Mouse (Mus musculus) erythroid progenitor cell, adult 5-6 weeks (primary cell): Measurements from ENCODE around the gene Pde4a. TPM values are rescaled to one million over a fixed set of nuclear protein-coding genes. Genes with fewer than 3 reads are reported as not detected.

Source experiments
- ATAC-seq: replicated peaks from 2 replicates; pipeline ENCODE4 v1.8.0; 2016; ENCODE audit warnings: moderate number of reproducible peaks, mild to moderate bottlenecking, moderate TSS enrichment, inconsistent platforms; ENCODE audit not compliant: poor library complexity, low FRiP score, severe bottlenecking
- total RNA-seq, 2 experiments: library from RNA; stranded (forward) in 1 of 2; stranded (reverse) in 1 of 2; fragments of 150-400 nt in 1 of 2; fragments of 186-747, 209-891 nt in 1 of 2; gene quantifications; 2 replicates each; pipeline versions ENCODE4 v1.2.3 to v1.2.4; 2015 to 2017; ENCODE audit warnings: low replicate concordance in 2 of 2

Pde4a gene
- total RNA-seq, 2 experiments from 2014 or later, result 0.15 to 4.6 TPM

- ATAC-seq, result peak; percentile 65
Observed at GRCm38 (mm10) chr9:21146722-21147121, 18.8 kb upstream of the Pde4a start.

DNA sequence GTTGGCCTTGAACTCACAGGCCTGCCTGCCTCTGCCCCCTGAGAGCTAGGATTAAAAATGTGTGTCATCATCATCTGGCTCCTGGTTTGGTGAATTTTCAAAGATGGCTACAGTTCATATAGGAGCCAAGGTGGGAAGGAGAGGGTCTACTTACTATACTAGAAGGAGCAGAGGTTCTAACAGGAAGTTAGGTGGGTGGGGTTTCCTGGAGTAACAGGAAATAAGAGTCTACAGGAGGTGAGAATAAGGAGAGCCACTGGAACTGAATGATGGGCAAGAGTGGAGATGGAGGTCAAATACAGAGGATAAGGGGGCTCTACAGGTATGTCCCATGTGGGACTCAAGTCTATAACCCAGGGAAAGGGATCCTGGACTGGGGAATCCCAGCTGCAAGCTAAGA lies 17.1 kb upstream of the Pde4a start:
- ATAC-seq, result no peak

DNA sequence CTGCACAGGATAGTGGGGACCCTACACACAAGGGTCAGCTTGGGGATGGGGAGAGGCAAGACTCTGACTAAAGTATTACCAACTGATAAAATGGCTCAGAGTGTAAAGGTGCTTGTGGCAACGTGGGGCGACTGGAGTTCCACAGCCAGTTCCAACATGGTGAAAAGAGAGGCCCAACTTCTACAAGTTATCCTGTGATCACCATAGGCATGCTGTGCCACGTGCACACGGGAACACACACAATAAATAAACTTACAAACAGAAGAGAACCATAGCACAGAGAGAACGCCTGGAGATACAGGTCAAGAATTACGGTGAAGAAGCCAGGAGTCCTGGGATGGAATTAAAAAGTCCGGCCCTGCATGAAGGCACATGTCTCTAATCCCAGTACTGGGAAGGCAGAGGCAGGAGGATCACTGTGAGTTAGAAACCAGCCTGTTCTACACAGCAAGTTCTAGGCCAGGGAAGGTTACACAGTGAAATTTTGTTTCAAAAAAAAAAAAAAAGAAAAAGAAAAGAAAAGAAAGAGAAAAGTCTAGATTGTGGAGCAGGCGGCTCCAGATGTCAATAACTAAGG lies 16.3 kb upstream of the Pde4a start:
- ATAC-seq, result no peak

- ATAC-seq, result peak; percentile 92
Observed at GRCm38 (mm10) chr9:21149654-21150419, 15.7 kb upstream of the Pde4a start, which contains the start of gene Cdc37. TSS of gene Cdc37 (minus strand) at chr9:21149982.

DNA sequence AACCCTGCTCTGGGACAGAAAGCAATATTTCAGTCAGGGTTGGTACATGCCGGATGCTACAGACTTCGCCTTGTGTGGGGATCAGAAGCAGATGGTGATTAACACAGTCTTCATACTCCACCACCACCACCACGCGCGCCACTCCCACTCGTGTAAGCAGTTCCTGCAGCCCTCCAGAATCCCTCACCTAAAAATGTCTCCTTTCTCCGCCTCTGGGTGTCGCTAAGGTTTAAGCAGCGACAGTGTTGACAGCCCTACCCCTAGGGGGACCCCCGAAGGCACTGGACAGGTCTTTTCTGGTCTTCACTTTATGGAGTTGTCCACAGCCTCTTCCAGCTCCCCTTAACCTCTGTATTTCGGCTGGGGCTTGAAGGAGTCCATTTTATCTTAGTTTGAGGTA lies 12.8 kb upstream of the Pde4a start:
- ATAC-seq, result no peak

DNA sequence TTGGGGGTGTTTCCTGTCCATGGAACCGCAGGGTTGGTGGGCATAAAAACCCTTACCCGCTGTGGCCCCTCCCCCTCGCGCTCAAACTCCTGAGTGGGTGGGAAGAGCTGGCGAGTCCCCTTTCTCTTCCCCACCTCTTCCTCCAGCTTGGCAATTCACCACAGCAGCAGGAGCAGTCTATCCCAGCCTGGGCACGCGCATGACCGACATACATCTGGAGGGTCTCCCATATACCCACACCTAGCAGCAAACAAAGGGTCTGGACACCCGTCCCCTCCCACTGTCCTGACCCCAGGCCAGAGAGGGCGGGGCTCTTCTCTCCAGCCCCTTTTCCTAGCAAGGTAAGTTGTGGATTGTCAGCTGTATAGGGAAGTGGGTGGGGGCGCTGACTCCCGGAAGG lies 12.2 kb upstream of the Pde4a start:
- ATAC-seq, result no peak

- ATAC-seq, result no peak
Observed at GRCm38 (mm10) chr9:21153833-21154232, 11.7 kb upstream of the Pde4a start.

GRCm38 (mm10) chr9:21154787-21155186 lies 10.7 kb upstream of the Pde4a start:
- no peak for ATAC-seq

GRCm38 (mm10) chr9:21161209-21161909 lies 4.2 kb upstream of the Pde4a start:
- peak; percentile 94 for ATAC-seq

DNA sequence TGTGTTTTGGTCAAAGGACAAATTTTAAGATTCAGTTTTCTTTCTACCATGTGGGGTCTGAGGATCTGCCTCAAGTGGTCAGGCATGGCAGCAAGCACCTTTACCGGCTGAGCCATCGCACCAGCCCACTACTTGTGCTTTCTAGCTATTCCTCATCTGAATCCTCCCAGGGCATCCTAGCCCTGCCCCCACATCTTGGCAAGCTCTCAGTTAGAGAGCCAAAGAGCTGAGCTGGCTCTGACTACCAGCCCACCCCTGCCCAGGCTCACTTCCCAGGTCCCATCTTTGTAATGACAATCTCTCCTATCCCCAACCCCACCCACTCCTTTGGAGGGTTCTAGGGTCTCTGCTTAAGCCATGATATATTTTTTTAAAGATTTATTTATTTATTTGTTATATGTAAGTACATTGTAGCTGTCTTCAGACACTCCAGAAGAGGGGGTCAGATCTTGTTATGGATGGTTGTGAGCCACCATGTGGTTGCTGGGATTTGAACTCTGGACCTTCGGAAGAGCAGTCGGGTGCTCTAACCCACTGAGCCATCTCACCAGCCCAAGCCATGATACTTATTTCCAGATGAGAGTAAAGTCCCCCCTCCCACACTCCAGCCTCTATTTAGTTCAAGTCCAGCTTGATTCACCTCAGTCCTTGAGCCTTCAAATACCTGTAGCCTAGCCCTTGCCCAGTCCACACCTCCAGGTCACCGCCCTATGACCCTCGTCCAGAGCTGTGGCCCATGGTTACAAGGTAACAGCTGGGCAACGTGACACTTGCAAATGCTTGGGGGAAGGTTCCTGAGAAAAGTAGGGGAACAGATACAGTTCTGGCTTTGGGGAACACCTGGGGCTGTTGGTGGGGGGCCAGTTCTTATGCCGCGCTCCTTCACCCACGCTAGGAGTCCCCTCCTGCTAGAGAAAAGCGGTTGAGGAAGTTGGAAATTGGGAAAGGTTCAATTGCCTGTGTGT lies 2.1 kb upstream of the Pde4a start:
- ATAC-seq, result no peak

DNA sequence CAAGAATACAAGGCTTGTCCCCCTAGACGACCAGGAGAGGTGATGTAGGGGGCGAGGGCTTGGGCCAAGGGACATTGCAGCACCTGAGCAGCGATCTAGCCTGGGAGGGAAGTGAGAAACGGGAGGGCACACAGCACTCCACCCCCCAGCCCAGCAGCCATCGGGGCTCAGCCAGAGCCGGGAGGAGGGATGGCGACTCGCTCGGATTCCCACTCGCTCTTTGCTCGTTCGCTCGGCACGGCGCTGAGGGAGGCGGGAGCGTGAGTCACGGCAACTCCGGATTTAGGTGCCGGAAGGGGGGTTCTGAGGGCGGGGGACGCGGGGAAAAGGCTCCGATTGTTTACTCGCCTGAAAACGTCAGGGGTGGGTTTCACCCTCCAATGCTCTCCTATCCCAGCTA lies 1.4 kb upstream of the Pde4a start:
- no peak for ATAC-seq

DNA sequence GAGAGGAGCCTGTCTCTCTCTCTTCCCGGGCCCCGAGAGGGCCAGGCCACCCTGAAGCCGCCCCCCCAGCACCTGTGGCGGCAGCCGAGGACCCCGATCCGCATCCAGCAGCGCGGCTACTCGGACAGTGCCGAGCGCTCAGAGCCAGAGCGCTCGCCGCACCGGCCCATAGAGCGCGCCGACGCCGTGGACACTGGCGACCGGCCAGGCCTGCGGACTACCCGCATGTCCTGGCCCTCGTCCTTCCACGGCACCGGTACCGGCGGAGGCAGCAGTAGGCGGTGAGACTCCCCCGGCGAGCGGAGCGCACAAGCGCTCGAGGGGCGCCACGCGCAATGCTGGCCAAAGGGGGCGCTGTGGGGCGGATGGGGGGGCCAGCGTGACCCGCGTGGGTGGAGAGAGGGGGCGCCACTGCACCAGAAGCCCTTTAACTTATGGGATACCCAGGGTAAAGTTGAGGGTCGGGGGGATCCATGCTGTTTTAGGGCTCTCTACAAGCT lies 488 bp downstream of the Pde4a start:
- no peak for ATAC-seq

- ATAC-seq, result no peak
Observed at GRCm38 (mm10) chr9:21166516-21166915, 1.0 kb downstream of the Pde4a start.

DNA sequence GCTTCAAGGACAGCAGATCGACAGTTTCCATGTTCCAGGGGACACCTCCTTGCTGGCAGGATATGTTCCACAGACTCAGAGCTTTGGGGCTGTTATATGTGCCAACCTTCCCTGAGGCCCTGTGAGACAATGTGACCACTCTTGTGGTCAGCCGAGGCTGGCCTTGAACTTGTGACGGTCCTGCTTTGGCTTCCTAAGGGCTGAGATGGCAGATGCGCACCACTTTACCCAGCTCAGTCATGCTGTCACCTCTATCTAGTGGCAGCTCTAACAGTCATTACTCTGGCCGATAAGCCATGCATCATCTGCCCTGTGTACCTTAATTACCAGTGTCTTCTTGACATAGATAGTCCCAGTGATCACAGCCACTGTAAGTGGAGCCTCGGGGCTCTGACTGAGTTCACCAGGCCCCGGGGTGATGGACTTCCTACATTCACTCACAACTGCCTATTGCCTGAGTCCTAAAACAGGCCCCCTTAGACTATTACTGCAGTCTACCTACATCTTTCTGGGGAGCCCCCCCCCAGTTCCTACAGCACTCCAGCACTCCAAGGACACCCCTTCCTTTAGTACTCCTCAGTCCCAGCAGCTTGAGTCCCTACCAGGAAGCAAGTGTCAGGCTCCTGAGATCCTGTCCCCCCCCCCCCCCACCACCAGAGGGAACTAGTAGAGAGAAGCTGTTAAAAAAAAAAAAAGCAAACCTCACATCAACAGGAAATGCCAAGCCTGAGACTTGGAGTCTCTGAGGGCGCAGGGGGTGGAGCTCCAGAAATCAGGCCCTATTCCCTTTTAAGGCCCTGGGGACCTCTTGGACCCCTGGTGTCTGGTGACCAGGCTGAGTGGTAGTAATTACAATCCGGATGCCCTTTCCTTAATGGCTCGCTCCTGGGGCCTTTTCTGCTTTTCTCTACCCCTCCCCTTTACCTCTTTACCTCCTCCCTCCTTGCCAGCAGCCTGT lies 1.9 kb downstream of the Pde4a start:
- no peak for ATAC-seq

GRCm38 (mm10) chr9:21168161-21169123 lies 2.9 kb downstream of the Pde4a start:
- ATAC-seq, result peak; percentile 79

DNA sequence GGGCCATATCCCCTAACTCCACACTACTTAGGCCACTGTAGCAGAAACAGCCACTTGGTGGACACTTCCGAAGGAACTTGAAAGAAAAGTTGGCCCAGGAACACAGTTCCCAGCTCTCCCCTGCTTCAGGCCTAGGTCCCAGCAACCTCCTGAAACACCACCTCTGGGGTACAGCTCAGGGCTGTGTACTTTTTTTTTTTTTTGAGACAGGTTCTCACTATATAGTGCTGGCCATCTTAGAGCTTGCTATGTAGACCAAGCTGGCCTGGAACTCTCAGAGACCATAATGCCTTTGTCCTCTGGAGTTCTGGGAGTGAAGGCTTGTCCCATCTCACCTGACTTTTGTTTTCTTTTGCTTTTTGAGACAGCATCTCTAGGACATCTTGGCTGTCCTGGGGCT lies 3.6 kb downstream of the Pde4a start:
- ATAC-seq, result no peak

DNA sequence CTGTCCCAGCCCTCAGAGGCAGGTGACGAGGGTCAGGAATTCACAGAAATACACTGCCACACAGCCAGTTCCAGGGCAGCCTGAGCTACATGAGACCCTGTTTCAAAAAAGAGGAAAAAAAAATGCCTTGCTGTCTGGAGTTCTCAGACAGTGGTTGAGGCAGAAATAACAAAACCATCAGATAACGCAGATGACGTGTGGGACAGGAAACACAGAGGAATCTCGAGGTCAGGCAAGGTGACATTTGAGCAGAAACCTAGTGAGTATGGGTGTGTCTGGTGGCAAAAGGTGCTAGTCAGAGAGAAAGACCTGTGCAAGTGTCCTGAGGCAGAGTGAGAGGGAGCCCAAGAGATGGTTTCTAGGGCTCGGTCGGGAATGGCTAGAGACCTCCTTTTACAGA lies 6.8 kb downstream of the Pde4a start:
- ATAC-seq, result no peak

DNA sequence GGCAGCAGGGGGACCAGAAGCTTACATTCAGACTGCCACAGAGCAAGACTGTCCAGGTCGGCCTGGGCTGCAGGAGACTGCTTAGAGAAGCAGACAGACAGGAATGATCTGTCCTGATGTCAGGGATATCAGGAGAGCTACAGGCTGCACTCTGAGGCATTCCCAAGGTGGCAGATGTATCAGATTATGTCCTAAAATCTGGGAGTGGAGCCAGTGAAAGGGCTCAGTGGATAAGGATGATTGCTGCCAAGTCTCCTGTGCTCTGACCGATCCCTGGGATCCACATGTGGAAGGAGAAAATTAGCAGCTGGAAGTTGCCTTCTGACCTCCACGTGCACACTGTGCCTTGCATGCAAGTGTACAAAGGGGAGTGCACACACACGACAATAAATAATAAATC lies 14.9 kb downstream of the Pde4a start:
- ATAC-seq, result no peak
